Mouse (Mus musculus): ENCODE measurements around the gene Lenep.

The Lenep gene

DNA sequence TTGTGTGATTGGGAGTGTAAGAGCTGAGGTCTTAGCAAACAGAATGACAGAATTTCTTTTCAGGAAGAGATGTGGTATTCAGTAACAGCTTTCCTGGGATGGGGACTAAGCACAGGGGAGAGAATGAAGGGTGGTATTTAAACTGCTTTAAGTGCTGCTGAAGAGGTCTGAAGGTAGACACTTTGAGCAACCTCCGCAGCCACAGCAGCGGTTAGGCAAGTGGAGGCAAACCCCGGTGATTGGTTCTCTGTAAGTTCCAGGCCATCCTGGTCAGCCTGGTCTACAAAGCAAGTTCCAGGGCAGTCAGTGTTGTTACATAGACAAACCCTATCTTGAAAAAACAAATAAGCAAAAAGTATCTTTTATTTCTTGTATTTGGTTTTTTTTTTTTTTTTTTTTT lies 17.4 kb upstream of the Lenep start:
- DNase-seq (ENCODE audit: low spot score): no peak

DNA sequence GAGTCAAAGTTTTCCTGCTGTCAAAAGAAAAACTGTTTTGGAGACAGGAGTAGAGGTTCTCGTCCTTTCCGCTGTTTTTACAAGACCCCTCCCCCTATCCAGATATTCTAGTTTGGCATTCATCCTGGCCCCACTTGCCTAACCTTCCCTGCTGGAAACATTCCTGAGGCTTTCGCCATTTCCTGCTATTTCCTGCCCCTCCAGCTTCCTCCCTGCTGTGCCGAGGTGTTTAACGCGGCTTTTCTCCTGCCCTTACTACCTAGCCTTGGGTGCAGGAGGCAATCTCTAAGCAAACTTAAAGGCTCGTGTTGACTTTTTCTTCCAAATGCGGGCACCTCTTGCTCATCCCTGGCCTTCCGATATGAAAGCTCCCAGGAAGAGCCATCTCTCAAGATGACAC lies 17.0 kb upstream of the Lenep start:
- no peak for DNase-seq (ENCODE audit: low spot score)

DNA sequence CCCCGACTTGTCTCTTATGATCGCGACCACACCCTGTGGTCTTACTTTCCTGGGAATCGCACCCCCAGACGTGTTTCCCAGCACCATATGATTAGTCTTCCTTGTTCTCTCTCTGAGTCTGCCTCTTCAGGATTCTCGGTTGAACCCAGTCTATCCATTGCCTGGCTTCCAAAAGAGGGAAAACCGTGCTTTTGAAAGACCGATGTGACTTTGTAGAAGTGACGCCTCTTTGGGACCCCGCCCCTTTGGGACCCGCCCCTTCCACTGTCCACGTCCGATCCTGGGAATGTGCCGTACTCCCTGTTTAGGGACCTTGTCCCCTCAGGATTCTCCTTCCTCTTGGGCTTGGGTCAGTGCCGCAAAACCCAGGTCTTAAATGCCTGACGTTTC lies 16.3 kb upstream of the Lenep start:
- peak; percentile 44 for DNase-seq (ENCODE audit: low spot score)

DNA sequence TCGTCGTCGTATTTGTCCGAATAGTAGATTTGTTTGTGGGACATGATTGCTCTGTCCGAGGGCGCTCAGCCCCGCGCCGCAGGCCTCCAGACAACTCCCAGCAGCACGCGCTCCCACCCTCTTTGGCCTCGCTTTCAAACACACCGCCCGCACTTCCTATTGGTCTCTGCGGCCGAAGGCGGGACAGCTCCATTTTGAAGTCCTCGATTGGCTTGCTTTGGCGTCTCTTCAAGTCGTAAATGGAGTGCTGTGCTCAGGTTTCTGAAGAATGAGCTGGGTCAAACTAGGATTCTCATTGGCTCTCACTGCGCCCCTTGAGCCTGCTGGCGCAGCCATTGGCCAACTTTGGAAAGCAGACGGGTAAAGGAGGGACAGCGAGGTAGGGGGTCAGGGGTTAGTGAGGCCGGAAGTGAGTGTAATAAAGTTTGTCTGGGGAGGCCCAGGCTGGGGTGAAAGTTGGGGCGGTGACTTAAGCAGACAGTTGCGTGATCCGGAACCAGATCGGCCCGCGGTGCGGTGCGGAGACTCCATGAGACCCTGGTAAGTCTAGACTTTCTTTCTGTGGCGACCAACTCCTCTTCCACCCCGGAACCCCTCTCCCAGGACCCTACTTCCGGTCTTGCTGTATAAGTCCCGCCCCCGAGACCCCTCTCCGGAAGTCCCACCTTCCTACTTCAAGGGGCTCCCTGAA lies 15.7 kb upstream of the Lenep start, which contains the start of the genes Cks1b and Shc1:
Gene Cks1b (minus strand): TSS at position 214 of the 691 bp plus-strand sequence.
Gene Shc1 (plus strand): TSS at position 274 of the 691 bp plus-strand sequence.
- DNase-seq (ENCODE audit: low spot score): peak; percentile 86

DNA sequence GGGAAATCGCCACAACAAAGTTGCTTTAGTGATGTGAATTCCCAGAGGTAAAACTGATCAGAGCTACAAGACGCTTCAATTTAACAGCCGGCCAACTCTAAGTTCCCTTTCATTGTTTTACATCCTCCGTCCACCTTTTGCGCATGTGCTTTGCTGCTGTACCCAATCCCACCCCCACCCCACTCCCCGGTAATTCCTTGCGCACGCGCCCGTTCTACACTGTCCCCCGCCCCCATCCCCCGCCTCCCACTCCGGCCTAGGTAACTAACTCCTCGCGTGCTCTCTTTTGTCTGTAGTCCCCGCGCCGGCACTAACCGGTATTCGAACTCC lies 15.2 kb upstream of the Lenep start:
- no peak for DNase-seq (ENCODE audit: low spot score)

DNA sequence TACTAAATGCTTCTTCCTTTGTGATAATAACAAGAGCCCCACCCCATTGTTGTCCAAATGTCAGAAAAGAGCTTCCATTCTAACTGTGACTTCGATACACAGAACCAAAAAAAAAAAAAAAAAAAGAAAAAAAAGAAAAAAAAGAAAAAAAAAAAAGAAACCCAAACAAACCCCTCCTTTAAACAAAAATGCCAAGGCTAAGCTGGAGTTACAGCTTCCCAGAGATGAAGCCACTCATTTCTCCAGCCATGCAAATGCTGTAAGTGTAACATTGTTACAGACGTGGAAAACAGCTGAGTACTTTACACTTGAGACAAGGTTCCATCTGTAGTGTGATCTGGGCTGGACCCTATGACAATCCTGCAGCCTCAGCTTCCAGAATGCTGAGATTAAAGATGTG lies 14.5 kb upstream of the Lenep start:
- DNase-seq (ENCODE audit: low spot score): no peak

DNA sequence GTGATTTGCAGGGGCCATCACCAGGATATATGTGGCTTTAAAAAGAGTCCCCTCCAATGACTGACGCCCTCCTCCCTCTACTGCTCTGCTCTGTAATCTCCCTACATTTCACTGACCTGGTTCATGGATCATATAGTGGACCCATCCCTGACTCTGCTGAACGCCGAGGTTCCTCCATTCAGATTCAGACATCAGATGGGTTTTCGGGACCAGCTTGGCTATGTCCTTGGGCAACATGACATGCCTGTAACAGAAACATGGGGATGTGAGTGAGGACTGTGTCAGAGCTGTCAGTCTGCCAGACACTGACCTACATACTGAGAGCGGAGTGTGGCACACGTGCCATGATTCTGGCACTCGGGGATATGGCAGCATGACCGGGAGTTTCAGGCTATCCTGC lies 13.6 kb upstream of the Lenep start:
- no peak for DNase-seq (ENCODE audit: low spot score)

DNA sequence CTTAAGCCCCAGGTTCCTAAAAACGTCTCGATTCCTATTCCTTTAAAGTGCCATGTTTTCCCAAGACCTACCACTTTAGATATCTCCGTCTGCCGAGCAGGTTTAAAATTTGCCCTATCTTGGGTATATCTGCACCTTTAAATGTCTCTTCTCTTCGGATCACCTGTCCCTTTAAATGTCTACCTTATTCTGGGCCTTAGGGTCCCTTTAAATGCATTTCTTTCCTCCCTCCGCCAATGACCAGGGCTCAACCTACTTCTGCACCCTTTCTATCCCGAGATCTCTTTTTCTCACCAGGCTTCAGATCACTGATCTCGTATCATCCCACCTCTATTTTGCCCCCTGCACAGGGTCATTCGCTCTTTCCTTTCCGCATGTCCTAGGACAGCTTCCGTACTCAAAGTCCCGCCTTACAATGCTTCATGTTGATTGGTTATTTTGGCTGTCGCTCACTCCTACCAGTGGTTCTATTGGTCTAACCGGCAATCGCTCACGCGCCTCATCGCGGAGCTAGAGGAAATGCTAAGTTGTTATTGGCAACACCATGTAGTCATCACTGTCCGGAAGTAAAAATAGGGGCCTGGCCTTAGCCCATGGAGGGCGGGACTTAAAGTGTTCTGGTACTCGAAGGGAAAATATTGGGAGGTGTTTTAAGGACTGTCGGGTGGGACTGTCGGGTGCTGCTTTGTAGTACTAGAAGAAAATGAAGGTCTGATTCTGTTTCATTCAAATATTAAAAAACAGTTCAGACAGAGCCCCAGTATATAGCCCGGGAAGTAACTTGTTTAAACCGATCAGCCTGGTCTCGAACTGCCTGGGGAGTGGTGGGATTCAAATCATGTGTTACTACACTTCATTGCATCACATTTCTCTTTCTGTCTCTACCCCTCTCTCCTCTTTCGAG lies 9.1 kb upstream of the Lenep start, which contains the start of gene Flad1:
Gene Flad1 (minus strand): TSS at position 381 of the 904 bp plus-strand sequence.
- DNase-seq (ENCODE audit: low spot score): peak; percentile 98

DNA sequence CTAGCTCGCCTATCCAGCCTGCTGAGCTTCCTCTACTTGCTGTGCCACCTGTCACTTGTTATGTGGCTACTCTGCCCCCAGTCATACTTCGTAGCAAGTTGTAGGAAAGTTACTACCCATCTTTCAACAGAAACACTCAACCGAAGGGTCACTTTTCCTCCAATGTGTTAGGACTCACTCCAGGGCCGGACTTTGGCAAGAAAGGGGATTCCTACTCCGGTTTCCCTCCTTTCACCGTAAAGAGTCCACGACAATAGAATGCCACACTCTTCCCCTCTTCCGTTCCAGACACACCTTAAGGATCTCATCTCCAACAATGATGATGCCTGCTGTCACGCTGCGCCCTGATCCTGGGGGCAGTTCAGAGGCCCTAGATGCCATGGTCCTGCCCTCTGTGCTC lies 8.3 kb upstream of the Lenep start:
- DNase-seq (ENCODE audit: low spot score): no peak

DNA sequence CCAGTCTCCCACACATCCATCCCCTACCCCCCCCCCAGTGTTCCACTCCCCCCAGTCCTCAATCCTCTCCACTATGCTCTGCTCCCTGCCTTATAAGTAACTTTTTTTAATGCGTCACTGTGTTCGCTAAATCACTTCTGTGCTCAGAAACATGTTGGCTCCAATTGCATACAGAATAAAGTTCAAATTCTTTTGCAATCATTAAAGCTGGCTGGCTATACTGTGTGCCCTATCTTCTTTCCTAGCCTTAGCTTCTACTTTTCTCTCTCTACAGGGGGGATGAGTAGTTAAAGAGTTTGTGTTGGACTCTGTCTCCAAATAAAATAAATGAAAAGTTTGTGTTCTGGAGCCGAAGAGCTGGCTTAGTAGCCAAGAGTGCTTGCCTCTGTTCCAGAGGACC lies 7.1 kb upstream of the Lenep start:
- no peak for DNase-seq (ENCODE audit: low spot score)

DNA sequence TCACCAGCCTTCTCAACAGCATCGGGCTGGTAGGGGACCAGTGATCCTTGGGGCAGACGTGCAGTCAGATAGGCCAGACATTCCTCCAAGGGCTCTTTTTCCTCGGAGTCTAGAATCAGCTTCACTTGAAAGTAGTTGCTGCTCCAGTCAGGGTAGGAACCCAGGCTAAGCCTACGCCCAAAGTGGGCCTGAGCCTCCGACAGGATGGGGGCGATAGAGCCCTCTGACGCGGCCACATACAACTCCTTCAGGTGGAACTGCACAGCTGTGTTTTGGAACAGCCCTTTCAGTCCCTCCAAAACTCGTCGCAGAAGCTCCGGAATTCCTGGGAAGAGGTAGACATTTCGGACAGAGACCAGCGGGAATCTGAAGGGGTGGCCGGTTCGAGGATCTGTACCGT lies 5.9 kb upstream of the Lenep start:
- DNase-seq (ENCODE audit: low spot score): no peak

DNA sequence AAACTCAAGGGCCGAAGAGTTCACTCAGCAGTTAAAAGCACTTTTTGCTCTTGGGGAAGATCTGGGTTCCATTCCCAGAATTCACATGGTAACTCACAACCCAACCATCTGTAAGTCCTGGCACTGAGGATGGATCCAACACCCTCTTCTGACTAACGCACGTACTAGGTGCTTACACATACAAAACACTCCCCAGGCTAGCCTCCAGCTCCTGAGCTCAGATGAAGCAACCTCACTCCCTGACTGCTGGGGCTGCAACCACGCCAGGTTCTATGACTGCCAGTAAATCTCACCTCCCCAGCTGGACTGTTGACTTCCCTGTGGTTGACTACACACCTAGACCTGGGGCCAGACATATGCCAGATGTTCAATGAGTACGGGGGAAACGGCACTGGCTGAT lies 4.3 kb upstream of the Lenep start:
- no peak for DNase-seq (ENCODE audit: low spot score)

DNA sequence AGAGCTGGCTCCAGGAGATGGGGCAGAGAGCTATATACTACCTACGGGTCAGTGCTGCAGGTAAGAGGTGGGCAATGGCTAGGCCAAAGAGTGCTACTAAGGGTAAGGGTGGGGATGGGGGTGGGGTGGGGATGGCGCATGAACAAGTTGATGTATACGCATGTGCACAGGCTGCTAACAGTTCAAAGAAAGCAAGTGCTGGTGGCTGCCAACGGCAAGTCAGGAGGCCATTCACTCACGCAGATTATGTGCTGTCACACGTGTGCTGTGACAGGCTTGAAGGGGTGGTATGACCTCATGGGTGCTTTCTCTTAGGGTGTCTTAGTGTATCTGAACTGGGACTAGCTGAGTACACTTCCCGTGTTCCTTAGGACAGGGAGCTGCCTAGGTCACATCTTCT lies 1.3 kb downstream of the Lenep start:
- no peak for DNase-seq (ENCODE audit: low spot score)

DNA sequence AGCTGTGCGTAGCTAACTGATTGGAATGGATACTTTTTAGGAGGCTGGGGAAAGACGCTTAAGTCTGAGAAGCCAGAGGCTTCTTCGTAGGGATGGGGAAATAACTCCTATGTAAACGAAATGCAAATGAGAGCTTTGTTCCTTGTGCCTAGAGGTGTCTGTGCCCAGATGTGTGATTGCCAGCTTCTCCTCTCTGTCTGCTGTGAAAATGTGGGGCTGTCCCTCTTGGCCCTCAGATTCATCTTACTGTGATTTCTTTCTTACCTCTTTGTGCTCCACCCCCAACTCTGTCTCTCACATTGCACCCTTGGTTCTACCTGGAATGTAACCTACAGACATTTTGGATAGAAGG lies 6.0 kb downstream of the Lenep start:
- DNase-seq (ENCODE audit: low spot score): no peak

DNA sequence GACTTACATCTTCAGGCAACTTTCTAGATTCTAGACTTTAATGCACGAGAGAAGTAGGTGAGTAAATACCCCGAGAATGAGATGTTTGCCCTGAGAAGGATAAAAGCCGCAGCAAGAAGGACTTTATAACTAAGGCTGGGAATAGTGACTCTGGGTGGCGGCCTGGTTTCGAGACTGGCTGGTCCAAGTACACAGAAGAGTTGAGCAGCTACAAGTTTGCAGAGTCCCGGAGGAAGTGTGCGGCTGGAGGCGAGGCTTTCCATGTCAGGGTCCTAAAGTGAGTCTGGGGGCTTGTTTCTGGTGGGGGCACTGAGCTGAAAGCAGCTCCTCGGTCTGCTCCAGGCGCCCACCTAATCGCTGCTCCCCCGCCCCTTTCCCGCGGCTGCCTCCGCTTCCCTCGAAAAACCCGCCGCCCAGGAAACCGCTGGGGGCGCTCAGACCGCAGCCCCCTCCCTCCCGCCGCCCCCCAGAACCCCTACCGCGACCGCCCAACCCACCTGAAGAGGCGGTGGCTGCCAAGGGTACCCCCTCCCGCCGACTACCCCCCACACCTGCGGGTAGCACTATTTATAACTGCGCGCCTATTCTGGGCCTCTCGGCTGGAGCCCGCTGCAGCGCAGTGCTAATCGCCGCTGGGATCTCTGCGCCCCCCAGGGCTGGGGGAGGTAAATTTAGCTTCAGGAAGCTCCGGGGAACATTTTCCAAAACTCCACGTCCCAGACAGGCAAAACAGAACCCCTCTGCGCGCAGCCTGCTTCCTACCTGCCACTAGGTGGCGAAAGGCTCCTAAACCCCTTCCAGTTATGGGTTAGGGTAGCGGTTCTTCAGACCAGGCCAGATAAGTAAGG lies 6.6 kb downstream of the Lenep start:
- DNase-seq (ENCODE audit: low spot score): peak; percentile 55

DNA sequence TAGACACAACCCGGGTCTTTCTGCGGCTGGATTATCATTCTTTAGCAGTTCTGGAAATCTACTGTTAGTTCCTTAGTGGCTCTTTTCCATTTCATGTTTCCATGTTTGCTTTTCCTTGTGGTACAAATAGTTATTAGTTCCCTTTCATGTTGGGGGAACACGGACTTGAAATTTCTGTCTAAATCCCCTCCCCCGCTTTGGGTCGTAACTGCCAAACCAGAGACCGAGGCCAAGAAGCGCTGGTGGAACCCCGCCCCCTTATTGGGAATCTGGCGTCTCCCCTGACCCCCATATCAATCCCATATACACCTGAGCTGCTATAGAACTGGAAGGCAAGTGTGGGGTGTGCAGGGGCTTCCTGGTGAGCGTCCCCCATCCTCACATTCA lies 7.2 kb downstream of the Lenep start:
- no peak for DNase-seq (ENCODE audit: low spot score)

DNA sequence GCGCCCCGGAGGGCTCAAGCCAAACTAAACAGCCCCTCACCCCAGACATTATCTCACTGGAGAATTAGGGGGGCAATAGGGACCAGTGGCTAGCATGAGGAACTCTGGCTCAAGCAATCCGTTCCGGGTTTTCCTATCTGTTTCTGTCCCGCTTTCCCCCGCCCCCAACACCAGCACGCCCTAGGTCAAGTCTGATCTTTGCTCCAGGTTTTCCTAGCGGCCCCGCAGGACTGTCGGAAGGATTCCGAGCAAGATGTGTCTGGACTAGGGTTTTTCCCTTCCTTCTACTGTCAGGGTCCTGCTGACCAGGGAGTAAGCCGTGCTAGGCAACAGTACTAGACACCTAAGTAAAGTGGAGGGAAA lies 7.7 kb downstream of the Lenep start:
- peak; percentile 54 for DNase-seq (ENCODE audit: low spot score)

DNA sequence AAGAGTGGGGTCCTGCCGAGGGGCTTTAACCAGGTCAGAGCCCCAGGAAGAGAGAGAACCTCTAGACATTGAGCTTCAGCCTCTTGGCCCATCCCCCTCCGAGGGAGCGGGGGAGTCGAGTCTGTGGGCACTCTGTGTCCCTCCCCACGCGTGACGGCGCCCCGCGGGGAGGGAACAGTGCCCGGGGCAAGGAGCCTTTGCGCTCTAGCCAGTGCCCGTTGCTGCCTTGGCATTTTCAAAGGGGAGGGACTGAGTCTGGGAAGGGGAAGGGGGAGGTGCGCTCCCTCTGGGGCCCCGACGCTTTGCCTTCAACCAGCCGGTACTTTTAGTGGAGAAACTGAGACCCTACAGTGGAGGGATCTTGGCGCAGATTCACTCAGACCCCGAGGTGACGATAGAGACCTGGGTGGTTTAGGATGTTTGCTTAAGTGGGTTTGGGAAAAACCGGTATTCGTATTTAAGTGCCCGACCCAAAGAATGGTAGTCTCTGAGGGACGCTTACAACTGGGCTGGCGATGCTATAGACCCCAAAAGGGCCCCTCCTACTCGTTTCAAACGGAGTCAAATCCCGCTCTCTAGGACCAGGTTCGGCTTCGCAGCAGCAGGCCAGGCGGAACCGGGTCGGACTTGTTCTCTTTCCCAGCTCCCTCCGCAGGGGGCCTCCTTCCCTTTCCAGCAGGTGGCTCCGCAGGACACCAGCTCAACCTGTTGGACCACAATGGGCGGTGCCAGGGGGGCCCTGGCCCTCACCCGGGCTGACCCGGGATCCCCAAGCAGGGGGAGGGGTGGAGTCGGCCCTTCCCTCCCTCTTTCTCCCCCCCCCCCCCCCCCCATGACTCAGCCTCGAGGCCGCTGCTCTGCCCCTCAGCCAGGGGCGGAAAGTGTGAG lies 8.3 kb downstream of the Lenep start, which contains the start of gene Zbtb7b:
Gene Zbtb7b (minus strand): TSS at position 771 of the 888 bp plus-strand sequence.
- peak; percentile 46 for DNase-seq (ENCODE audit: low spot score)

DNA sequence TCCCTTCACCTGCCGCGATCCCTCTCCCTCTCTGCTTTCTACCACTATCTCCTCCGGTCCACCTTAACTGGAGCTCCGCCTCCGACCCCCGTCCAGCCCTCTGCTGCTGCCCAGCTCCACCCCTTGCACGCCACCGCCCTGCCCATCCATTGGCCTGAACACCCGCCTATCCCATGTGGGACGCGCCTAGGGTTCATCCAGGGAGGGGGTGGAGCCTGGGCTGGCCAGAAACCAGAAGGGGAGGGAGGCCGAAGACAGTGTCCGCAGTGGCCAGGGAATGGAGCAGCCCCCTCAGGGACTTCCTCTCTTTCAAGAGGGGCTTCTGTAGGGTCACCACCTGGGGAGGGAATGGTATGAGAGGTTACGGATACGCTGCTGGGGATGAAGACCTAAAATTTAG lies 9.0 kb downstream of the Lenep start:
- DNase-seq (ENCODE audit: low spot score): peak; percentile 93

DNA sequence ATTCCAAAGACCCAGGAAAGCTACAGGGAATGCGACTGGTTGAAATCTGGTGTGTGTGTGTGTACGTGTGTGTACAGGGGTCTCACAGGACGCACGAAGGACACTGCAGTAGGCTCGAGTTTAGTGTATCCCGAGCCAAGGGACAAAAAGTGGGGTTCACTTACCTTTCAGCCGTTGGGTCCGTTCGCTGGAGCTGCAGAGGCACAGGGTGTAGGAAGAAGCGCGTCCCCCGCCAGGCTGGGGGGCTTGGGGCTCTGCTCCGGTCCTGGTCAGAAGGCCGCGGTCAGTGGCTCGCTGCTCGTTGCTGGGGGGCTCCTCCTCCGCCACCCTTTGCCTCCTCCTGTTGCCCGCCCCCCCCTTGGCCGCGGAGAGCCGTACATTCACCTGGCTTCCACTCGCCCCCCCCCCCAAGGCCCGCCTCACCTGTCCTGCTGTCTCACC lies 9.7 kb downstream of the Lenep start:
- DNase-seq (ENCODE audit: low spot score): no peak
